Mouse (Mus musculus): ENCODE measurements around the gene Rnf166. TPM values are rescaled to one million over a fixed set of nuclear protein-coding genes. Genes with fewer than 3 reads are reported as not detected.
A peak's percentile ranks its signal among the peaks of the same experiment; 100 is the strongest.

The Rnf166 gene
- 10 to 100 TPM; 35.8 to 38.2 TPM for total RNA-seq (2021)

DNA sequence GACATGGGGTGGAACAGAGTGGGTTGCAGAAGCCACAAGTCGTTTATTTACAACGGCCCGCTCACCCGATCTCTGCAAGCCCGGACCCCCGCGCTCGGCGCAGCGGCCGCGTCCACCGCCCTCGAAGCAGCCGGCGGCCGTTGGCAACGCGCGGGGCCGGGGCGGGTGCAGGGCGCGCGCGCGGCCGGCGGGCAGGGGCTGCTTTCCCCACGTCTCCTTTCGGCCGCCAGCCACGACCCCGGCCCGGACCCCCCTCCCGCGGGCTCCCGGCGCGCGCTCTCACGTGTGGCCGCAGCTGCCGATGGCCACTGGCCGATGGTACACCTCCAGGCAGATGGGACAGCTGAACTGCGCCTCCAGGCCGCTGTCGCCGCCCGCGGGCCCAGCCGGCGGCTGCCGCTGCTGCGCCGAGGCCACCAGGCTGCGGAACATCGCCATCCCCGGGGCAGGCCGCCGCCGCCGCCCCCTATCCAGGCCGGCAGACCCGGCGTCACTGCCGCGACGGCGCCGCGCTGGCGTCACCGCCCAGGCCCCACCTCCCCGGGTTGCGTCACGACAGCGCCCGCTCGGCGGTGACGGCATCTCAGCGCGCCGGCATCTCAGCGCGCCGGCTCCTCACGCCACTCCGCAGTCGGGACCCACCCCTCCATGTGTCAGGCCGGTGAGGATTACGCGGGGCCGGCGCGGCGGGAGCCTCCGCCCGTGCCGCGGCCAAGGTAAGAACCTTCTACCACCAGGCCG lies at the start of gene Rnf166, which contains the start of gene Ctu2:
Gene Rnf166 (minus strand): TSS at position 485 of the 741 bp plus-strand sequence.
Gene Ctu2 (plus strand): TSS at position 564 of the 741 bp plus-strand sequence.
- intact Hi-C loops (cut with DNase I), result loop anchor here (1.0 to 2.0 kb wide), 2 partner anchors 31 to 98 kb away; no protein-coding TSS in a partner anchor
- DNase-seq (ENCODE audit: low spot score), result peak; percentile 83

DNA sequence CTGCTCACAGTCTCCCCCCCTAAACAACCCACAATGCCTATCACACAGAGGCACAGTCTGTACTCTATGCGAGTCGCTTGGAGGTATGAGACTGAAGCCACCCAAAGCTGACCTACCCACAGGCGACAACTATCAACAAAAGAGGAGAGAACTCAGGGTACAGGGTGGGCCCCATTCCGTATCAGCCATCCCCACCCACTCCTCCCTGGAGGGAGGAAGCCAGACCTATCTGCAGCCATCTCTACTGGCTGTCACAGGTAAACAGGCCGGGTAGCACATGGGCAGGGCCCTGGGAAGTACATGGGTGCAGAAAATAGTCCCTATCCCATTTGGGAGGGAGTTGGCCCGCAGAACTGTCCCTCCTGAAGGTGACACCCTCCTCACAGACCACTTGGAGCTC lies 49.1 kb upstream of the Rnf166 start:
- DNase-seq (ENCODE audit: low spot score), result no peak
- intact Hi-C loops (cut with DNase I), result no loop called here

DNA sequence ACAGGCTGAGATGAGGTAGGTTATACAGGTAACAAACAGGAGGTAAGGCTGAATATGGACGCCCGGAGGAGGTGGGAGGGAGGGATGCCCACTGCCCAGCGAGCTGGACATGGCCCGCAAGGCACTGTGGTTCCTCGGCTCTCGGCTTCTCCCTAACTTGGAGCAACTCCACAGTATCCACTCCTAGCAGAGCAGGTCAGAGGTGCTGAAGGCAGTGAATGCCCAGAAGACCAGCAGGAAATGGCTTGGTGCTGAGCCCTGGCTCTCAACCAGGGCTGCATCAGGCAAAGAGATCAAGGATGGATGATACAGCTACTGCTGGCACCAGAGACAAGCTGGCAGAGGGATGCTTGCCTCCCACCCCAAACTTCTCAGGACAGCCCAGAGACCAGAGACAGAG lies 48.6 kb upstream of the Rnf166 start:
- DNase-seq (ENCODE audit: low spot score), result no peak
- intact Hi-C loops (cut with DNase I), result no loop called here

- no peak for DNase-seq (ENCODE audit: low spot score)
- intact Hi-C loops (cut with DNase I), result no loop called here
Observed at GRCm38 (mm10) chr8:122523652-122524360, 47.9 kb upstream of the Rnf166 start.

- intact Hi-C loops (cut with DNase I), result no loop called here
- DNase-seq (ENCODE audit: low spot score), result peak; percentile 72
Observed at GRCm38 (mm10) chr8:122522796-122523651, 47.2 kb upstream of the Rnf166 start.

DNA sequence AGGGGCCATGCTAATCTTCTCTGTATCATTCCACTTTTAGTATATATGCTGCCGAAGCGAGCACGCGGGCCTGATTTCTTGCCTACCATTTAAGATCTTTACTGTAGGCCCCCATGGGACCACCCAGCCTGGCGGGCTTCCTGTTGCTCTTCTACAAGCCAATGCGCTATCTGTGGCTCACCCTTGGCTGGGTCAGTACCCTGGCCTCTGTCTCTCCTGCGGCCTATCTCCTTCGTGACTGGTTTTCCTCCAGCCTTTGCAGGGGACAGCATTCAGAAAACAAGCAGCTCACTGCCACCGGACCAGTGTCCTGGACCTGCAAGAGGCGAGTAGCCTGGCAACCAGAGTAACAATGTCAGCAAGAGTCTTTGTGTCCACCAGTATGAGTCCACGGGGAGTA lies 44.7 kb upstream of the Rnf166 start:
- no peak for DNase-seq (ENCODE audit: low spot score)
- intact Hi-C loops (cut with DNase I), result no loop called here

- intact Hi-C loops (cut with DNase I), result no loop called here
- DNase-seq (ENCODE audit: low spot score), result peak; percentile 58
Observed at GRCm38 (mm10) chr8:122517541-122518190, 41.8 kb upstream of the Rnf166 start.

DNA sequence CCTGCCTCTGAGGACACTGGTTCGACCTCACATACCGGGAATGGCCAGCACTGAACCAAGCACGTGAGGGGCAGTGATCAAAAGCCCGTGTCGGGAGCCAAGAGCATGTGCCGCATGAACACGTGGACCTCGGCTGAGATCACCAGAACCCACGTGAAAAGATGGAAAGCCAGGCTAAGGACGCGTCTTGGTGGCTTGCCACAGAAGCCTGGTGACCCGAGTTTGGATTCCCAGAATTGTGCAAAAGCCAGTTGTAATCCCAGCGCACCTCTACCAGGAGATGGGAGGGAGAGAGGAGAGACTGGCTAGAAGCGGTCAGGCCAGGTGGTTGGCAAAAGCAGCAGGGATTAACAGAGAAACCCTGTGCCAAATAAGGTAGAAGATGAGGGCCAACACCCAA lies 39.8 kb upstream of the Rnf166 start:
- intact Hi-C loops (cut with DNase I), result no loop called here
- no peak for DNase-seq (ENCODE audit: low spot score)

DNA sequence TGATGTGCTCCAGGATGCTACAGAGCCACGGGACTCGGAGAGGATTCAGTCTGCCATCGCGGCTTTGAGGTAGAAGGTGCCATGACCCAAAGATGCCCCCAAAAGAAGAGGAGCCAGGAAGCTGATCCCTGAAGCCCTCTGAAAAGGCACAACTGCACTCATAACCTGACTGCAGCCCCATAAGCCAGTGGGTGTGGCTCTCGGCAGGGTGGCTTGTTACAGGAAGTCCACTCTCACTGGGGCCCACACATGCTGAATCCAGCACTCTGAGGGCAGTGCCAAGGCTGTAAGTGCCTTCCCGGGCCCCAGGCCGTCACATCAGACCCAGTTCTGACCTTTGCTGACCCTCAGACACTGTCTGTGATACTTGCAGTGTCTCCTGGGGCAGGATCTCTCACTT lies 36.5 kb upstream of the Rnf166 start:
- no peak for DNase-seq (ENCODE audit: low spot score)

GRCm38 (mm10) chr8:122511552-122511951 lies 35.7 kb upstream of the Rnf166 start:
- intact Hi-C loops (cut with DNase I), result no loop called here
- DNase-seq (ENCODE audit: low spot score), result peak; percentile 76

More for the DNA sequence above, 36.5 kb upstream of the Rnf166 start:
- intact Hi-C loops (cut with DNase I), result no loop called here

GRCm38 (mm10) chr8:122500856-122501255 lies 25.0 kb upstream of the Rnf166 start:
- intact Hi-C loops (cut with DNase I), result loop anchor here (1.0 to 5.0 kb wide), 3 partner anchors 50 to 329 kb away; partner anchors contain the start of genes Galns, Piezo1 and Trappc2l
- peak; percentile 52 for DNase-seq (ENCODE audit: low spot score)

DNA sequence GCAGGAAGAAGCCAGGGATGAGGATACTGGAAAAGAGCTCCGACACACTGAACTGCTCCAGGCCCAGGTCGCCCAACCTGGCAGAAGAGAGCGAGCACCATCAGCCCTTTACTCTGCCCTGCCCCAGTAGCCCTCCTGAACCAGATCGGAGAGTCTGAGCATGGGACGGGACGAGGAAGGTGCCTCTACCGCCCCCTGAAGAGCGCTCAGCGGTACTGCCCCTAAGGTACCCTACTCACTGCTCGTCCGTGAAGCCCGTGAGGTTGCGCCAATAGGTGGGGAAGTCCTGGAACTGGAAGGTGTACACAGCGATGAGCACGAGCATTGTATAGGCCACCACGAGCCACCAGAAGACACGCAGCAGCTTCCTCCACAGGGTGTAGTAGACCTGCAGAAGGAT lies 22.0 kb upstream of the Rnf166 start:
- intact Hi-C loops (cut with DNase I), result no loop called here
- no peak for DNase-seq (ENCODE audit: low spot score)

GRCm38 (mm10) chr8:122497016-122497734 lies 21.3 kb upstream of the Rnf166 start:
- intact Hi-C loops (cut with DNase I), result no loop called here
- no peak for DNase-seq (ENCODE audit: low spot score)

GRCm38 (mm10) chr8:122488387-122488786 lies 12.5 kb upstream of the Rnf166 start:
- intact Hi-C loops (cut with DNase I), result no loop called here

GRCm38 (mm10) chr8:122484831-122485230 lies 9.0 kb upstream of the Rnf166 start:
- no peak for DNase-seq (ENCODE audit: low spot score)
- intact Hi-C loops (cut with DNase I), result no loop called here

More at GRCm38 (mm10) chr8:122488387-122488786, 12.5 kb upstream of the Rnf166 start:
- no peak for DNase-seq (ENCODE audit: low spot score)

GRCm38 (mm10) chr8:122483877-122484276 lies 8.0 kb upstream of the Rnf166 start:
- DNase-seq (ENCODE audit: low spot score), result no peak
- intact Hi-C loops (cut with DNase I), result no loop called here

DNA sequence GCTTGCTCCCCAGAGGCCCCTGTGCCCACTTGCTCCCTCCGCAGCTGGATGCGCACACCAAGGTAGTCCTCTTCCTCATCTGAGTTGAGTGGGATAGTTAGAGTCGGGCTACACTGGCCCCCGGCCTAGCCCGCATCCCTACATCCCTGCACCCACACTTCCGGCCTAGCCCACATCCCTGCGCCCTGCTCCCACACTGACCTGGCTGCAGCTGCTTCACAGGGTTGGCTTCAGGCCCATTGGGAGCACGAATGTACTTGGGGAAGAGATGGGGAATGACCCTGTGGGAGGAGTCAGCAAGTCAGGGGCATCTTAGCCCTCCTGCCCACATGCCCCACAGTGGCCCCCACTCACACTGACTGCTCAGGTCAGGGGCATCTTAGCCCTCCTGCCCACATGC lies 6.6 kb upstream of the Rnf166 start:
- intact Hi-C loops (cut with DNase I), result no loop called here

DNA sequence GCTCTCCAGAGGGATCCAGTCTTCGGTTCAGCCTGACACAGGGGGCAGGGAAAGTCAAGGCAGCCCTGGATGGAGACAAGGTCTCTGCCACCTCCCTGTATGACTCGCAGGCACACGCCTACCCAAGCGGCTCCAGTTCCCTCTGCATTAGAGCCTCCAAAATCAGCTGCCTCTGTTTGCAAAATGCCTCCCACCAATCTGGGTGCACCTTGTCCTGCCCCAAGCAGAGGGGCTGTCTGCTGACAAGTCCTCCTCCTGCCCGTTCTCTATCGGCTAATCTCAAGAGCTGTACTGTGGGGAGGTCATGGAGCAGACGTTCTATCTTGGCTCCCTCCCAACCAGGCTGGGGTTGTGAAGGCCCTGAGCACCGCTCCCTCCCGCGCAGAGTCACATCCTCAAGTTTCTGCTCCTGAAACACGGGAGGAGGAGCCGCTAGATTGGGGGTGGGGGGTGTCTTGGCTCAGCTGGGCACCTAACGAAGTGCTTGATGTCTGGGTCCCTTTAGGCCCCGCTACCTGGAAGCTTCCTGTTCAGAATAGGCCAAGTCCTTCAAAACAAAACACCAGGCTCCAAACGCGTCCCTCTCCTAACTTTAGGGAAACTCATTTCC lies 808 bp downstream of the Rnf166 start:
- intact Hi-C loops (cut with DNase I), result loop anchor here (2.0 kb wide), 1 partner anchor 30 kb away; no protein-coding TSS in a partner anchor

More for the DNA sequence above, 6.6 kb upstream of the Rnf166 start:
- no peak for DNase-seq (ENCODE audit: low spot score)

More for the DNA sequence above, 808 bp downstream of the Rnf166 start:
- no peak for DNase-seq (ENCODE audit: low spot score)

Measured in heart, postnatal 25 days (tissue).